Mouse (Mus musculus): ENCODE data around the gene Rufy1.
"Not testable (repeated sequence)": the region's sequence is repeated elsewhere in the genome, so short reads cannot be mapped to it uniquely, and the experiment has no call there.

Gene Rufy1

DNA sequence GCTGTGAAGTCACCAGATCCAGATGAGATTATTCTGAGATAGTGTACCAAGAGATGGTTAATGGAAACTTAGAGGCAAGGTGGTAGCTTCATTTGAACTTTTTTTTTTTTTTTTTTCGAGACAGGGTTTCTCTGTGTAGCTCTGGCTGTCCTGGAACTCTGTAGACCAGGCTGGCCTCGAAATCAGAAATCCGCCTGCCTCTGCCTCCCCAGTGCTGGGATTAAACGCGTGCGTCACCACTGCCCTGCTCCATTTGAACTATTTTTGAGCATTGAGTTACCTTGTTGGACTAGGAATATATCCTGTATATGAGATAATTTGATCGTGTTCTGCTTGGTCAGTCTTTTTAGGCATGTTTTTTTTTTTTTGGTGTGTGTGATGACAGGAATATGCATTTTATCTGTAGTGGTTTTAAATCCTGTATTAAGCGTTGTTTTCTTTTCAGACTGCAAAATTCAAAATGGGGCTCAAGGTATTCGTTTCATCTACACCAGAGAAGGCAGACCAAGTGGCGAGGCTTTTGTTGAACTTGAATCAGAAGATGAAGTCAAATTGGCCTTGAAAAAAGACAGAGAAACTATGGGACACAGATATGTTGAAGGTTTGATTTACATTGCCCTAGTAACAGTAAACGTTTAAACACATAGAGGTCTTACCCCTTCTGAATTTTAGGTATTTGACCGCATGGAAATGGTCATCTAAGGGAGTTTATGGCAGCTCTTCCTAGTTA, 51.7 kb downstream of the Rufy1 start:
- no peak for DNase-seq (ENCODE audit: low spot score in 2 of 2)

- peak; percentile 58 to 64 for DNase-seq (ENCODE audit: low spot score in 2 of 2)
Observed at GRCm38 (mm10) chr11:50377892-50378684, 52.8 kb downstream of the Rufy1 start.

DNA sequence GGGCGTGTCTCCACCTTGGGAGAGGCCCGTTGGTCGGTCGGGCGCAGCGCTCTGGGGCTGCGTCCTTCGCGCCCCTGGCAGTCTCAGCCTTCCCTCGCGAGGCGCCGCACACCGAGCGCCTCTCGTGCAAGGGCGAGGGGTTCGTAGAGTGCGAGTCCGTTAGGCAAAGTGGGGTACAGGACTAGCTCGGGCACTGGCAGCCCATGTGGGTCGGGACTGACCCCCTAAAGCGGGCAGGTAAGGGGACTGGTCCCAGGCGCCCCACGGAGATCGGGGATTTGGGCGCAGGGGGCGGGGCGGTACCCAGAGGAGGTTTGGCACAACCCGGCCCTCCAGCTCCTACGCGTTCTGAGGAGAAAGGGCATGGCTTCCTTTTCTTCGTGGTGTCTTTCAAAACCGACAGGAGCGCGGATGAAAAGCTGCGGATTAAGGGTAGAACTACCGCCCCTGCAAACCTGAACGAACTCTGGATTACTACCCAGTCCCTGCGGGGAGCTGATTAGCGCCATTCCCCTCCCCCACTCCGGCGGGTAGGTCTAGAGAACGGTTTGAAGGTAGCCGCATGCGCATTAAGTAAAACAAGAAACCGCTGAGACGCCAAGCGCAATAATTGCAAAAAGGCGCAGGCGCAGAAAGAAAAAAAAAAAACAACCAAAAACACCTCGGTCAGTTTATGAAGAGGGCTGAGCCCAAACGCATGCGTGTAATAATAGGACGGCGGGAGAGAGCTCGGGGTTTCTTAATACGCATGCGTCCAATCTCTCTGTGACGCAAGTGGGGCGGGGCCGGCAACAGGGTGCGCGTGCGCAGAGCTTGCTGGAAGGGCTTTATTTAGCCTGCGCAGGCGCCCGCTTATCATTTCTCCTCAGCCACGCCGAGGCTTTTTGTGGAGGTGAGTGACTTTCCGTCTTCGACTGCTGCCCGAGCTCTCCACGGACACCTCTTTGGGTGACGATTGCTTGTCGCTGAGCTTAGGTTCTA, 53.7 kb downstream of the Rufy1 start, which contains the start of gene Hnrnph1:
Hnrnph1 (plus strand) TSS at position 80 of the 981 bp plus-strand sequence.
- DNase-seq (ENCODE audit: low spot score in 2 of 2) = peak; percentile 99

GRCm38 (mm10) chr11:50376156-50376790, 54.7 kb downstream of the Rufy1 start:
- no peak for DNase-seq (ENCODE audit: low spot score in 2 of 2)

DNA sequence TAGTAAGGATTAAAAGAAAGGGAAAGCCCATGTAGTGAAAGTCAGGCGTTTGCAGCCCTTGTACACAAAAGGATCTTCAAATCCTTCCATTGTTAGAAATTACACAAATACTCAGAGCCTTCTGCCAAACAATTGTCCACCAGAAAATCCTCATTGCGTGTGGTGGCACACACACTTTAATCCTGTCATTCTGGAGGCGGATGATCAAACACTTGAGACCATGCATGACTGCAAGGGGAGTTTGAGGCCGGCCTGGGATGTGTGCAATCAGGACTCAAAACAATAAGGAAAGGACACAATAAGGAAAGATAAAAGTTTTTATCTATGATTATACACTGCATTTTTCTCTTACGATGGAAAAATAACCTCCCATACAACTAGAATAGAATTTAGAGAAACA, 55.5 kb downstream of the Rufy1 start:
- no peak for DNase-seq (ENCODE audit: low spot score in 2 of 2)

- no peak for DNase-seq (ENCODE audit: low spot score in 2 of 2)
Observed at GRCm38 (mm10) chr11:50374286-50375015, 56.5 kb downstream of the Rufy1 start.

- DNase-seq (ENCODE audit: low spot score in 2 of 2) = no peak
Observed at GRCm38 (mm10) chr11:50373621-50374020, 57.3 kb downstream of the Rufy1 start.

DNA sequence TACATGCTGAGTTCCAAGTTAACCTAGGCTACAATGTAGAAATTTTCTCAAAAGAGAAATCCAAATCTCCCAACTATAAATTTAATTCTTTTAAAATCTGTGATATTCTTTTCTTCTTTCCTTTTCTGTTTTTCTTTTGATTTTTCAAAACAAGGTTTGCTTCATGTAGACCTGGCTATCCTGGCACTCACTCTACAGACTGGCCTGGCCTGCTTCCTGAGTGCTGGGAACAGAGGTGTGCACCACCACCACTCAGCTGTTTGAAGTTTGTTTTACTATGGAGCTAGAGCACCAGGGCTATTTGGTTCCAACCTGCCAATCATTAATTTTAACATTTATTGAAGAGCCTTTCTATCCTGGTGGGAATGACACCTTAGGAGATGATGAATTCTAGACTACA, 57.8 kb downstream of the Rufy1 start:
- no peak for DNase-seq (ENCODE audit: low spot score in 2 of 2)

DNA sequence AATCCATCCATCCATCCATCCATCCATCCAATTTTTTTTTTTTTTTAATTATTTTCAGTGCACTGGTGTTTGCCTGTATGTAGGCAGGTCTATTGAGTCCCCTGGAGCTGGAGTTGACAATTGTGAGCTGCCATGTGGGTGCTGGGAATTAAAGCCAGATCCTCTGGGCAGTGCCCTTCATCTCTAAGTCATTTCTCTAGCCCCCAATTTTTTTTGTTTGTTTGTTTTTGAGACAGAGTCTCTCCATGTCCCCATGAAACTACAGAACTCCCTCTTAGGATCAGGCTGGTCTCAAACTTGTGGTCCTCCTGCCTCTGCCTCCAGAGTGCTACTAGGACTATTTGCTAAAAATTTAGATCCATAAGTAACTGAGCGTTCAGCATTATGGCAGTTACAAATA, 59.0 kb downstream of the Rufy1 start:
- no peak for DNase-seq (ENCODE audit: low spot score in 2 of 2)

- DNase-seq (ENCODE audit: low spot score in 2 of 2) = no peak
Observed at GRCm38 (mm10) chr11:50371399-50371841, 59.5 kb downstream of the Rufy1 start.

GRCm38 (mm10) chr11:50370969-50371368, 60.0 kb downstream of the Rufy1 start:
- no peak for DNase-seq (ENCODE audit: low spot score in 2 of 2)

DNA sequence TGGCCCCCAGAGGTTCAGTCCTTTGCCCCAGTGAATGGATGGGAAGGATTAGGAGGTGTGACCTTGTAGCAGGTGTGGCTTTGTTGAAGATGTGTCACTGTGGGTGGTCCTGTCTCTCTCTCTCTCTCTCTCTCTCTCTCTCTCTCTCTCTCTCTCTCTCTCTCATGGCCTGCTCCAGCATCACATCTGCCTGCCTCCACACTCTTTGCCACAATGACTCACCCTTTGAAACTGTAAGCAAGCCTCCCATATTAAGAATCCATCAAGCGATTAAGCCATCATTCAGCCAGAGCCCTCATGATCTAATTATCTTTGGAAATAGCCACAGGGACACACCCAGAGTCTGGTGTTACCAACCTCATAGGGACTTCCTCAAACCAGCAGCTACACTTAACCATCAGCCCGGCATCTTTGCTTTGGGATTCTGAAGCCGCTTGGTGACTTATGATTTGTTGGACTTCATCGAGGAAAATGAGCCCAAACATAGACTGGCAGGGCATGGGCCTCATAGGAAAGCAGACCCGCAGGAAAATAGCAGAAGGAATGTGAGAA, 61.5 kb downstream of the Rufy1 start:
- DNase-seq (ENCODE audit: low spot score in 2 of 2) = no peak

GRCm38 (mm10) chr11:50367531-50367930, 63.4 kb downstream of the Rufy1 start:
- no peak for DNase-seq (ENCODE audit: low spot score in 2 of 2)

DNA sequence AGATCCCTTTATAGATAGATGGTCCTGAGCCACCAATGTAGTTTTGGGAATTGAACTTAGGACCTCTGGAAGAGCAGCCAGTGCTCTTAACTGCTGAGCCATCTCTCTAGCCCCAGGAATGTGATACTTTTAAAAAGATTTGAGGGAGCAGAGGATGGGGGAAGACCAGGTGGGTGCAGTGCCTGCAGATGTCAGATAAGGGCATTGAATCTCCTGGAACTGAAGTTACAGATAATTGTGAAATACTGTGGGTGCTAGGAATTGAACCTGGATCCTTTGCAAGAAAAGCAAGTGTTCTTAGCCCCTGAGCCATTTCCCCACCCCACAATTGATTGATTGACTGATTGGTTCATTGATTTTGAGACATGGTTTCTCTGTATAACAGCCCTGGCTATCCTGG, 65.6 kb downstream of the Rufy1 start:
- DNase-seq (ENCODE audit: low spot score in 2 of 2) = no peak

GRCm38 (mm10) chr11:50364548-50364947, 66.4 kb downstream of the Rufy1 start:
- DNase-seq (ENCODE audit: low spot score in 2 of 2) = peak; percentile 56 to 64

DNA sequence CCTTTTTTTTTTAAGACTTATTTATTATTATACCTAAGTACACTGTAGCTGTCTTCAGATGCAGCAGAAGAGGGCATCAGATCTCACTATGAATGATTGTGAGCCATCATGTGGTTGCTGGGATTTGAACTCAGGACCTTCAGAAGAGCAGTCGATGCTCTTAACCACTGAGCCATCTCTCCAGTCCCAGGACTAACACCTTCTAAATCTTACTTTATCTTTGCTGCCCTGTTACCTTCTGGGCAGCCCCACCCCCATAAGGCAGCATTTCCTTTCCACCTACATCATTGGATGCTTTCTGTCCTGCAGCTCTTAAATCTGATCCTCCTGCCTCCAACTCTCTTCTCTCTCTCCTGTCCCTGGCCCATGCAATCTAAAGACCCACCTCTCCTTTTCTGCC, 69.6 kb downstream of the Rufy1 start:
- DNase-seq (ENCODE audit: low spot score in 2 of 2) = not testable (repeated sequence)

DNA sequence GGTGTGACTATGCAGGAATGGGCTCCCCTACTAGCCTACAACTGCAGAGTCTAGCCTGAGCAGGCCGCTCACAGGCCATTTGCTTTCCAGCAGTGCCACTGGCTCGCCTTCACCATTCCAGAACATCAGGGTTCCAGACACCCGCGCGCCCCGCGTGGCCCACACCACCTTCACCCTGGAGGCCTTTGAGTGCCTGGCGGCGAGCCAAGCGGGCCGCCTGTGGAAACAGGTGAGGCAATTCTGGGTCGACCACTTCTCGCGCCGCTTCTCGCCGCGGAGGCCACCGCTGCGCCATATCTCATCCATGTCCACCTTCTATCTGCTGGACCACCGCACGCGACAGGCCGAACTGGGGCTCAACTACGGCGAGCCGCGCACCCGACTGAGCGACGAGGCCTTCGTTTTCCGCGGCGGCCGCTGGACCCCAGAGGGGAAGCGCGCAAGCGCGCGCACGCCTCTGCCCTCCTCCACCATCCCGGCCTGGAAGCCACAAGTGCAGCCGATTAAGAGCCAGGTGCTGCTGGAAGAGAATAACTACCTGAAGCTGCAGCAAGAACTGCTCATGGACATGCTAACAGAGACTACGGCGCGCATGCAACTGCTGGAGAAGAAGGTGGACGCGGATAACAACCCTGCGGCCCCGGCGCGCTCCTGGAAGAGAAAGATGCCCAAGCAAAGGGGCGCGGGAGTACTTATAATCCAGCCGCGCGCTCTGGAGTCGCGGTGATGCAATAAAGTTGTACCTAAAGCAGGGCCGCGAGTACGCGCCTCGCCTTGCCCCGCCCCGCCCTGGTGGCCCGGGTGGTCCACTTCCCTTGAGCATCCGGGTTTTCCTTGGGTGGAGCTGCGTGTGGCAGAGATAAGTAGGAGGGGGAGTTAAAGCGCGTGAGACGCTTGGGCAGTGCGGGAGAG, 71.7 kb downstream of the Rufy1 start:
- DNase-seq (ENCODE audit: low spot score in 2 of 2) = peak; percentile 40 to 44

GRCm38 (mm10) chr11:50355395-50355794, 75.5 kb downstream of the Rufy1 start:
- no peak for DNase-seq (ENCODE audit: low spot score in 2 of 2)

- DNase-seq (ENCODE audit: low spot score in 2 of 2) = no peak
Observed at GRCm38 (mm10) chr11:50354851-50355250, 76.1 kb downstream of the Rufy1 start.
